In the genomic region with DNA sequence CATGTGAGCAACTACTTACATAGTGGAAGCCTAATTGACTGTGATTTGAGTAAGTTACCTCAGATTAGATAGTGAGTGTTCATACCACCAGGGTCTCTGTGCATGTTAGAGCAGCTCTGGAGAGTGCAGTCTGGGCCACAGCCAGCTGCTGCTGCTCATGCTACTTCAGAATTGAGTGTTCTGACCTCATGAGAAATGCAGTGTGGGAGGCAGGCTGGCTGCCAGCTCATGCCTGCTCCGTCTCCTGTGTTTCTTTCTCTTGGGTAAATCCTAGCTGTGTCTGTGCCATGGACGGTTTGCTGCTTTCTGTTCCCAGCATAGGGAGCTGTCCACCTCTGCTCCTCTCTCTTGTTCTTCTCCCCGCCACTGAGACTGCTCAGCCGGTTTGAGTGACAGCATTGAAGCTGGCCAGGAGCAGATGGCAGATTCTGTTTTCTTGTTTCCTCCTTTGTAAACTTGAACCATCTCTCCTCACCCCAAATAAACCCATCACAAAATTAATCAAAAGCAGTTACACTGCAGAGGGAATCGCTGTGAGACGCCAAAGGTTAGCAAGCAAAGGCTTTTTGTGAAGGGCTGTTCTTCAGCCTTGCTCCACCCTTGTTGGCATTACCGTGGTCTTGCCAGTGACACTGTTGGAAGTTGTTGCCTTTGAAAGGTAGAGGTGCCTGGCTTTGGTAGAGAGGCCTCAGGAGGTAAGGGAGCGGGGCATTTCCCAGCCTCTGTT, we compare ENCODE assay signal across 8 mouse cellular contexts. TPM values are rescaled to one million over a fixed set of nuclear protein-coding genes. Genes with fewer than 3 reads are reported as not detected.
A peak's percentile ranks its signal among the peaks of the same experiment; 100 is the strongest.
DNase-seq lines count a peak whose midpoint lies in the region; ATAC-seq lines count a peak whose summit lies in the region.

No protein-coding gene starts in this region.

- WGBS in forebrain, embryonic 16.5 days: 20% methylated on average over 8 of the region's 8 CpGs

- peaks cover 49% of the 10 kb centered on the region for H3K4me1 ChIP-seq in forebrain, embryonic 16.5 days (replicated peaks; ENCODE audit: control insufficient read depth, insufficient read depth, low read length)

- no peaks in the 10 kb centered on the region for H3K9me3 ChIP-seq in forebrain, embryonic 16.5 days (ENCODE audit: control insufficient read depth, low read length)

- no peaks in the 10 kb centered on the region for H3K36me3 ChIP-seq in forebrain, embryonic 16.5 days (ENCODE audit: control insufficient read depth, insufficient read depth)

- peak; percentile 77 for ATAC-seq in forebrain, embryonic 16.5 days

- H3K4me3 ChIP-seq in forebrain, embryonic 16.5 days (replicated peaks; ENCODE audit: low read length): no peak overlapping the region

- peak overlapping the region; percentile 30 for H3K9ac ChIP-seq in forebrain, embryonic 16.5 days (replicated peaks; ENCODE audit: low read depth, low read length)

- peak; percentile 13 for DNase-seq in embryo, embryonic 10 days (ENCODE audit: low spot score)
- no peak for DNase-seq in embryo, embryonic 10.5 days (ENCODE audit: low spot score)
- peak; percentile 81 to 85 for DNase-seq in adrenal gland, postnatal 36 days
- DNase-seq in heart, postnatal 4 days: peak; percentile 85
- peak; percentile 72 for DNase-seq in layer of hippocampus, adult 9-11 months
- peak; percentile 86 for DNase-seq in lung, postnatal 25 days (ENCODE audit: low spot score)
- DNase-seq in skeletal muscle tissue, adult 2 months (ENCODE audit: low read depth, low spot score): peak; percentile 56

- H3K27ac ChIP-seq in forebrain, embryonic 16.5 days (ENCODE audit: low read length): peak overlapping the region; percentile 71

- H3K4me2 ChIP-seq in forebrain, embryonic 16.5 days (ENCODE audit: low read length): peak overlapping the region; percentile 18; the same call in 1 of the 2 replicates

- H3K27me3 ChIP-seq in forebrain, embryonic 16.5 days (replicated peaks; ENCODE audit: control insufficient read depth, insufficient read depth, low read length): no peaks in the 10 kb centered on the region

RNA-seq across cellular contexts. Expression of a gene that starts 10.5 kb away (rescaled TPM):
- total RNA-seq in adrenal gland, postnatal 36 days (2021): 10 to 100 TPM; 57.2 to 65.2 TPM
- 87.3 and 97.1 TPM in 2 replicates for polyA plus RNA-seq in forebrain, embryonic 16.5 days (2015; fragmentation: Nextera tagmentation; extraction: Ambion mirVana)
- 10 to 100 TPM; 37.7 to 38.1 TPM for total RNA-seq in heart, postnatal 4 days (2021)
